24 mouse cellular contexts compared by ENCODE assay signal in genomic region chr17:50738476-50738875, GRCm38 (mm10).
"Had no signal": no experiment of that assay in that cellular context is flagged by ENCODE, and none has a peak within 500 bp of the region (broad histone marks: within the 10 kb centered on the region; RNA-seq: fewer than 3 reads in every experiment).

No protein-coding gene starts in this region.

- H3K27ac ChIP-seq: heart, adult 2 months; hindbrain, embryonic 13.5 days; hindbrain, embryonic 15.5 days; hindbrain, postnatal 0 days; kidney, embryonic 15.5 days; kidney, postnatal 0 days; limb, embryonic 13.5 days; limb, embryonic 15.5 days; liver, embryonic 12.5 days; liver, embryonic 14.5 days had no signal

- H3K4me3 ChIP-seq: heart, adult 2 months; heart, embryonic 13.5 days; heart, embryonic 15.5 days; hindbrain, embryonic 13.5 days; hindbrain, embryonic 15.5 days; kidney, embryonic 15.5 days; limb, embryonic 13.5 days; limb, embryonic 15.5 days; liver, embryonic 12.5 days had no signal

- DNase-seq: gastrocnemius, postnatal 10 days; gastrocnemius, postnatal 36 days; heart, adult 2 months; heart, postnatal 14 days; heart, postnatal 36 days; kidney, adult 11 months; kidney, adult 2 months; kidney, adult 9 months; kidney, postnatal 14 days; kidney, postnatal 36 days; layer of hippocampus, adult 9-11 months; layer of hippocampus, postnatal 36 days; left cerebral cortex, postnatal 4 days had no signal
